Mouse (Mus musculus) heart, embryonic 16.5 days (tissue): ENCODE measurements around the gene Mrps9. TPM values are rescaled to one million over a fixed set of nuclear protein-coding genes. Genes with fewer than 3 reads are reported as not detected.
A peak's percentile ranks its signal among the peaks of the same experiment; 100 is the strongest.

ENCODE experiments used
- ATAC-seq: fragments of 200-750 bp; cut with Nextera tagmentation; replicated peaks from 2 replicates; pipeline ENCODE4 v1.8.0; 2017; ENCODE audit warnings: moderate number of reproducible peaks; ENCODE audit not compliant: insufficient read depth, low FRiP score; ENCODE audit errors: extremely low read depth
- H3K27ac ChIP-seq: fragments of 300-500 bp; sonication (generic); 2 replicates; pipeline ENCODE4 v1.5.1; 2014; ENCODE audit warnings: mild to moderate bottlenecking, low read length, control low read depth, moderate library complexity
- H3K27me3 ChIP-seq: fragments of 300-500 bp; sonication (generic); 2 replicates; pipeline ENCODE4 v1.6.1; 2014; ENCODE audit warnings: low read length, mixed read lengths; ENCODE audit not compliant: control insufficient read depth, insufficient read depth
- H3K36me3 ChIP-seq: fragments of 300-500 bp; sonication (generic); 2 replicates; pipeline ENCODE4 v1.6.1; 2014; ENCODE audit not compliant: control insufficient read depth, insufficient read depth
- H3K4me1 ChIP-seq: fragments of 300-500 bp; sonication (generic); 2 replicates; pipeline ENCODE4 v1.6.1; 2014; ENCODE audit warnings: low read length, mixed read lengths; ENCODE audit not compliant: control insufficient read depth, insufficient read depth
- H3K4me2 ChIP-seq: fragments of 300-500 bp; sonication (generic); 2 replicates; pipeline ENCODE4 v1.6.1; 2014; ENCODE audit warnings: low read depth, mild to moderate bottlenecking, control low read depth, low read length
- H3K4me3 ChIP-seq: fragments of 300-500 bp; sonication (generic); 2 replicates; pipeline ENCODE4 v1.5.1; 2014; ENCODE audit warnings: mild to moderate bottlenecking, control low read depth, low read length
- H3K9ac ChIP-seq: fragments of 300-500 bp; sonication (generic); 2 replicates; pipeline ENCODE4 v1.6.1; 2014; ENCODE audit warnings: low read length, control low read depth
- H3K9me3 ChIP-seq: fragments of 300-500 bp; sonication (generic); replicated peaks from 2 replicates; pipeline ENCODE4 v1.6.1; 2016; ENCODE audit warnings: low read length; ENCODE audit not compliant: control insufficient read depth
- WGBS: fragments of 180-500 bp; shearing (Covaris S2); extraction: QIAGEN DNeasy Blood & Tissue Kit; methylation state at CpG from one replicate; pipeline ENCODE4 v1.1.7; 2014; 5-methylcytosine and 5-hydroxymethylcytosine counted together
- polyA plus RNA-seq: library from polyadenylated mRNA; unstranded; fragments of >200 nt; fragmentation: Nextera tagmentation; extraction: Ambion mirVana; gene quantifications from 2 replicates; pipeline ENCODE4 v1.2.1, GENCODE M21; 2015

Mrps9 gene
- polyA plus RNA-seq, result 71.7 and 79.6 TPM in 2 replicates

- Histone ChIP-seq H3K27me3 (no peaks in the 10 kb centered on the region), H3K36me3 (no peaks in the 10 kb centered on the region), H3K4me3 (peak within 1 kb of the TSS; percentile 99), H3K27ac (peak within 1 kb of the TSS; percentile 82), H3K4me2 (peak within 1 kb of the TSS; percentile 94), H3K9ac (peak within 1 kb of the TSS; percentile 89), H3K9me3 (no peaks in the 10 kb centered on the region), H3K4me1 (peaks cover 8% of the 10 kb centered on the region)
- under 1% methylated on average over 23 of the region's 23 CpGs for WGBS
- peak; percentile 99 for ATAC-seq
Observed at GRCm38 (mm10) chr1:42850663-42851397, at the start of gene Mrps9. Mrps9 (plus strand) TSS chr1:42851233.

DNA sequence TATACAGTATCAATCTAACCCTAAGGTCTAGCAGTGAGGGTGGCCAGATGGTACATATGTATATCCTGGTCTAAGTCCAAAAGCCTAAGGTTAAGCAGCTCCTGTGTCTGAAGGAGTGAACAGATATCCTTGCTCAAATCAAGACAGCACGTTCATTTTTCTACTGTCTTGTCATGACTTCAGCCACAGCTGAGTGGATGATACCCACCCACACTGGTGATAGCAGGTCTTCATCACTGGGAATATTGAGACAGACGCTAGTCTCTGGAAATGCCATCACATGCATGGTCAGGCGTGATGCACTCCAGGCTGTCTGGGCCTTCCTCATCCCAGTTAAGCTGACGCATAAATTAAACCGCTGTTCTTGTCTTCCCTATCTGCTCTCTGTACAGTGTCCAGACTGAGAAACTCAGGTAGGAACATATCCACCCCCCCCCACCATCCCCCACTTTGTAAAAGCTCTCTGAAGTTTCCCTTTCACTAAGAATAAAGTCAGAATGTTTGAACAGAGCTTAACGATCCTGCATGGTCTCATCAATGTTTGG, 37.7 kb upstream of the Mrps9 start:
- Histone ChIP-seq H3K4me3 (no peak overlapping the region), H3K27me3 (no peaks in the 10 kb centered on the region), H3K4me1 (no peaks in the 10 kb centered on the region), H3K27ac (no peak overlapping the region), H3K9me3 (no peaks in the 10 kb centered on the region), H3K36me3 (no peaks in the 10 kb centered on the region), H3K4me2 (no peak overlapping the region), H3K9ac (no peak overlapping the region)
- ATAC-seq, result no peak
- WGBS, result 70% methylated on average over 6 of the region's 6 CpGs

DNA sequence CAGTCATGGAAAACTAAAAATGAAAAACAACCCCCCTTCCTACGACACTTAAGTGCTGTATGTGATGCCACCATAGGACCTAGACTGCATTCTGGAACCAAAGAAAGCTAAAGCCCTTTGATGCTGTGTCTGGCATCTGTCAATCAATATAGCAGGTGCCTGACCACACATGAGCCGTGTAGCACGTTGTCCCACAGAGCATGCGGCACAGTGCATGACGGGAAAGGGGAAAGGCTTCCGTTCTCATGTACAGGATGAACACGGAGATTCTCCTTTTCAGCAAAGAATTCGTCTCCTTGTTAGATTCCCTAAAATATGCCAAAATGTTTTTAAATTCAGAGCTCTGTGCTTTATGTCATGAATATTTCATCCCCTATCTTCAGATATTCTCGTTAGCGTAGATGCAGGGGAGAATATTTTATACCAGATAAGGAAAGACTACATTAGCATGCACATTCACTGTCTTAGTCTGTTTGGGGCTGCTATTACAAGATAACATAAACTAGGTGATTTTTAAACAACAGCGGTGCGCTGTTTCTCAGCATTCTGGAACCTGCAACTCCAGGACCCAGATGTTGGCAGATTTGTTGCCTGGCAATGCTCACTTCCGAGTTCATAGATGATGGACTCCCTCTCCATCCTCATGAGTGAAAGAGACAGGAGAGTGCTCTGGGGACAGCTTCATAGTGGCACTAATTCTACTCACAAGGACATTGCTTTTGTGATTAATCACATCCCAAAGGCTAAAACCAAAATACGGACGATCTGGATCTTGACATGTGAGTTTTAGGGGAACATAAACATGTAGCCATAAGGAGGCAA, 36.0 kb upstream of the Mrps9 start:
- Histone ChIP-seq H3K4me2 (no peak overlapping the region), H3K4me1 (no peaks in the 10 kb centered on the region), H3K27ac (no peak overlapping the region), H3K36me3 (no peaks in the 10 kb centered on the region), H3K27me3 (no peaks in the 10 kb centered on the region), H3K4me3 (no peak overlapping the region), H3K9ac (no peak overlapping the region), H3K9me3 (no peaks in the 10 kb centered on the region)
- WGBS, result 80% methylated on average over 15 of the region's 15 CpGs
- no peak for ATAC-seq

- no peaks in the 10 kb centered on the region for H3K36me3 ChIP-seq
- no peaks in the 10 kb centered on the region for H3K27me3 ChIP-seq
- peak overlapping the region; percentile 89 for H3K9ac ChIP-seq
- H3K27ac ChIP-seq, result peak overlapping the region; percentile 82
- H3K4me3 ChIP-seq, result peak overlapping the region; percentile 99
- no peaks in the 10 kb centered on the region for H3K9me3 ChIP-seq
- peak overlapping the region; percentile 81 for H3K4me2 ChIP-seq
- H3K4me1 ChIP-seq, result peaks cover 8% of the 10 kb centered on the region
- under 1% methylated on average over 21 of the region's 21 CpGs for WGBS
- peak; percentile 63; the same call in 1 of the 2 replicates for ATAC-seq
Observed at GRCm38 (mm10) chr1:42851398-42851767, 350 bp downstream of the Mrps9 start.

DNA sequence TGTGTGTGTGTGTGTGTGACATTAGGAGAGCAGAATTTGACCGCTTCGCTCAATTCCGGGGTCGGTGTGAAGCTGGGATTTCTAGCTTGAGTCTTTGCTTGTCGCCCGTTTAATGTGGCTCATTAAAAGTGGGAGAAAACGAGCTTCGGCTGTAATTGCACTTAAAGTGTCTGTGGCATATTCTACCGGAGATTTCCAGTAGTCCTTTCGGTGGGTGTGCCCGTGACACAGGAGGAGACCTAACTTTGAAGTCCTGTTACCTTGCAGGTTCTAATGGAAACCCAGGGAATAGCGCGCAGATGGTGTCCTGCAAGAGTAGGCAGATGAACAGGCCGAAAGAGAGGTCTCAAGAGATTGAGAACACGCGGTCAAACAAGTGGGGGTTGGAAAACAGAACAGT, 777 bp downstream of the Mrps9 start:
- 3% methylated on average over 16 of the region's 16 CpGs for WGBS
- Histone ChIP-seq H3K4me2 (peak overlapping the region; percentile 81), H3K4me3 (peak overlapping the region; percentile 99), H3K36me3 (no peaks in the 10 kb centered on the region), H3K9ac (peak overlapping the region; percentile 89), H3K9me3 (no peaks in the 10 kb centered on the region), H3K4me1 (peaks cover 8% of the 10 kb centered on the region), H3K27ac (no peak overlapping the region), H3K27me3 (no peaks in the 10 kb centered on the region)
- no peak for ATAC-seq

DNA sequence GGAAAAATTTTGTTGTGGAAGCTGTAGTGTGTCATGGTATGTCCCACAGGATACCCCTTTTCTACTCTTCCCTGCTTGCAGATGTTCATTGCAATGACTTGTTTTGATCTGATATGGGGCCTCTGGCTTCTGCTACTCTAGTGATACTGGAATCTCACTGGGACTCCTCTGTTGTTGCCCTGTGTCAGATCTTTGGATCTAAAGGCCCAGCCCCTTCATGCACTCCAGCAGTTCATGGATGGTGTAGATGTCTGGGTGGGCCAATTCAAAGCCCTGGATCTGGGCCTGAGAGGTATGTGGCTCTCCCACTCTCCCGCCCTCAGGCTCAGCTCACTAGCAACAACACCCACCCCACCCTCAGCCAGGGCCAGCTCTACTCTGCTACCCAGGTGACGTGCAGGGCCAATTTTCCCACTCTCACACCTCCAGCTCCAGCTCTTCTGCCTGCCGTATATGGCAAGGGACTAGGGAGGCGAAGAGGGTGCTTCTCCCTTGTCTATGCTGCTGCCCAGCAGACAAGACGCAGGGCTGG, 13.8 kb downstream of the Mrps9 start:
- WGBS, result 88% methylated on average over 5 of the region's 5 CpGs
- H3K9me3 ChIP-seq, result no peaks in the 10 kb centered on the region
- H3K4me3 ChIP-seq, result no peak overlapping the region
- no peaks in the 10 kb centered on the region for H3K4me1 ChIP-seq
- no peak overlapping the region for H3K9ac ChIP-seq
- no peak overlapping the region for H3K4me2 ChIP-seq
- H3K36me3 ChIP-seq, result 0 out of 2 replicates have a peak, but pooled peaks cover 6% of the 10 kb centered on the region
- no peak for ATAC-seq
- H3K27me3 ChIP-seq, result no peaks in the 10 kb centered on the region
- H3K27ac ChIP-seq, result no peak overlapping the region

DNA sequence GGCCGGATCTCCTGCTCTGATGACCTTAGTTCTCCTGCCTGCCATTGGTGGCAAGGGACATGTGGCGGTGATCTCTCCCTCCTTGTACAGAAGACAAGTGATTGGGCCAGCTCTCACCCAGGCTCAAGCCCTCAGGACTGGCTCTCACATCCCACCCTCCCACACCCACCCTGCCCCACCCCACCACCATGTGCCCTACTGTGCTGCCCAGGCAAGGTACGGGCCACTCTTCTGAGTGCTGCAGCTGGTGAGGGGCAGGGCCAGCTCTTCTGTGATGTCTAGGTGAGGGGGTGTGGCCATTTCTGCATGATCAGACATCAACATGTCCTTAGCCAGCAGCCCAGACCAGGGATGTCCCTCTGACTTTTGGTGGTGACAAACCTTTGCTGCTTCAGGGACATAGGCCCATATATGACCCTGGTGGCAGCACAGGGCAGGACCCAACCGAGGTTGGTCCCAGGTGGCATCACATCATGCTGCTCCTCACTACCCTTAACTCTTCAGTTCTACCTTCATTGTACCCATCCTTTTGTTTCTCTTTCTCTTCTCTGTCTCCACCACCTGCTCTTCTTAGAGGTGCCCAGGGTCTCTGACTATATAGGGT, 14.4 kb downstream of the Mrps9 start:
- no peak overlapping the region for H3K4me3 ChIP-seq
- ATAC-seq, result no peak
- 85% methylated on average over 4 of the region's 4 CpGs for WGBS

GRCm38 (mm10) chr1:42865986-42866385, 15.0 kb downstream of the Mrps9 start:
- no peaks in the 10 kb centered on the region for H3K4me1 ChIP-seq
- no peaks in the 10 kb centered on the region for H3K27me3 ChIP-seq
- 0 out of 2 replicates have a peak, but pooled peaks cover 6% of the 10 kb centered on the region for H3K36me3 ChIP-seq
- no peak overlapping the region for H3K9ac ChIP-seq
- H3K9me3 ChIP-seq, result no peaks in the 10 kb centered on the region
- H3K4me3 ChIP-seq, result no peak overlapping the region
- 97% methylated on average over 4 of the region's 4 CpGs for WGBS
- no peak overlapping the region for H3K4me2 ChIP-seq
- no peak for ATAC-seq
- no peak overlapping the region for H3K27ac ChIP-seq

More for the DNA sequence above, 14.4 kb downstream of the Mrps9 start:
- Histone ChIP-seq H3K36me3 (0 out of 2 replicates have a peak, but pooled peaks cover 6% of the 10 kb centered on the region), H3K9ac (no peak overlapping the region), H3K4me1 (no peaks in the 10 kb centered on the region), H3K27me3 (no peaks in the 10 kb centered on the region), H3K27ac (no peak overlapping the region), H3K4me2 (no peak overlapping the region), H3K9me3 (no peaks in the 10 kb centered on the region)
